Mouse (Mus musculus): ENCODE measurements around the gene Hyal1.
A peak's percentile ranks its signal among the peaks of the same experiment; 100 is the strongest.

Gene Hyal1

GRCm38 (mm10) chr9:107576357-107577107, at the start of gene Hyal1:
TSS of gene Hyal1 (plus strand) at chr9:107576927.
- no peak for DNase-seq (ENCODE audit: low spot score)

DNA sequence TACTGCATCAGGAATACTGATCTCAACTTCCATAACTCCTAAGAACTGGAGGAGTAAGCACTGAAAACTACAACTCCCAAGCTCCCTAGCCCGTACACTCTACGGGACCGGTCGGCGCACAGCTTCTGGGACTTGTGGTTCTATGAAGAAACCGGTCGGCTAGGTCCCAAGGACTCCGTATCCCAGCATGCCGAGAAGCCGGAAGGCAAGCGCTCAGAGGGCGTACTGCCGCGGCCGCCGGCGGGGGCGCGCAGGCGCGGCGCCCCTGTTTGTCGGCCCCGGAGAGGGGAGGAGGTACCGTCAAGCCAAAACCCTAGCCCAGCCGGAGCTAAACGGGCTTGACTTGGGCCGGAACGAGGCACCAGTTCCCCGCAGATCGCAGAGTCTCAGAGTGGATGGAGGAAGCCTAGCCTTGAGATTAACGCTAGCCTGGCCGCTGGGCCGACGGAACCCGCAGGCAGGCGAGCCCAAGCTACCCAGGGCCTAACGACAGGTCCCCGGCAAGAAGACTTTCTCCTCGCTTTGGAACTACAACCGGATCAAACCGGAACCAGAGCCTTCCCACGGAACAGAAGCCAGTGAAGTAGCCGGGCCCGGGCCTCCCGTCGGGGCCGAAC, 42.8 kb upstream of the Hyal1 start, which contains the start of gene Tmem115:
Gene Tmem115, plus strand, starts transcription at position 155 of the 617 bp plus-strand sequence.
- peak; percentile 62 for DNase-seq (ENCODE audit: low spot score)

- no peak for DNase-seq (ENCODE audit: low spot score)
These were observed 42.1 kb upstream of the Hyal1 start for GRCm38 (mm10) chr9:107534408-107535202.

- DNase-seq (ENCODE audit: low spot score), result no peak
These were observed 38.5 kb upstream of the Hyal1 start for GRCm38 (mm10) chr9:107538231-107538630.

GRCm38 (mm10) chr9:107538711-107539110, 38.0 kb upstream of the Hyal1 start:
- DNase-seq (ENCODE audit: low spot score), result no peak

DNA sequence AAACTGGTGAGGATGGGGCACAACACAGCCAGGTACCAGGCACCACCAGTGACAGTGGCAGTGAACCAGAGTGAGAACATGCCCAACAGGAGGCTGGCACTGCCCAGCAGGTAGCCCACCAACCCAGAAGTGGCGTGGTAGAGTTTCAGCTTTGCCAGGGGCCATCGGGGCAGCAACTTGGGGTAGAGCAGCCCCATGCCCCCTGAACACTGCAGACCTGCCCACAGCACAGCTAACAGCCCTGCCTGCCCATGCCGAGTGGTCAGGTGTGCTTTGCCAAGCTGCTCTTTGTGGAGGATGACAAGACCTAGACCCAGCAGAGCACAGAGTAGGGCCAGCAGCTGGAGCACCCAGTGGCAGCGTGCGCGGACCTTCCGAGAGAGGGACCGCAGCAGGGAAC, 36.8 kb upstream of the Hyal1 start:
- no peak for DNase-seq (ENCODE audit: low spot score)

DNA sequence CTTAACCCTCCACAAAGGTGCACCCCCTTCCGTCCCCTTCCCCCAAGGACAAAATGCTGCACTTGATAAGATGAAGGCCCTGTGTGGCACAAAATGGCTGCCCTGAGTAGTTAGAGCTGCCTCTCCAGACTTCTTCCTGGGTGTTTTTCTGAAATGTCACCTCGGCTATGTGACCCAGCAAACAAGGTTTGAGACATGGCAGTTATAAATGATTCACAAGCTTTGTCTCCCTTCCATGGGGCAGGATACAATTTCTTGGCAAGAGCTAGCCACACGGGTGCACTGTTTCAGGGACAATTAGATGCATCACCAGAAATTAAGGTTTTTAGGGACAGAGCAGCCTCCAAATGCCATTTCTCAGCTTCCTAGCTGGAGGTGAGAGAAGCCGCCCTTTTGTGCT, 36.3 kb upstream of the Hyal1 start:
- DNase-seq (ENCODE audit: low spot score), result no peak

- DNase-seq (ENCODE audit: low spot score), result no peak
These were observed 35.7 kb upstream of the Hyal1 start for GRCm38 (mm10) chr9:107541005-107541404.

- DNase-seq (ENCODE audit: low spot score), result peak; percentile 77
These were observed 35.0 kb upstream of the Hyal1 start, which contains the start of the genes Cyb561d2 and Nprl2 for GRCm38 (mm10) chr9:107541474-107542351. TSS of gene Cyb561d2 (minus strand) at chr9:107542193. TSS of gene Nprl2 (plus strand) at chr9:107542226.

DNA sequence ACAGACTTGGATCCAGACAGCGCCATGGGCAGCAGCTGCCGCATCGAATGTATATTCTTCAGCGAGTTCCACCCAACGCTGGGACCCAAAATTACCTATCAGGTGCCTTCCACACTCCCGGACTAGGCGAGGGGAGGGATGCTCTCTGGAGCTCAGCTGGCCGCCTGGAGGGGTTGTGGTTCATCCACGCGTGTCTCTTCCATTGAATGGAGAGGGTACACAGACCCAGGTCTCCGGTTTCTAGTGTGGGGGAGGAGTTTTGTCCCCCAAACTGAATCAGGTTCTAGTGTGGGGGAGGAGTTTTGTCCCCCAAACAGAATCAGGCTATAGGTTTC, 34.4 kb upstream of the Hyal1 start:
- no peak for DNase-seq (ENCODE audit: low spot score)

DNA sequence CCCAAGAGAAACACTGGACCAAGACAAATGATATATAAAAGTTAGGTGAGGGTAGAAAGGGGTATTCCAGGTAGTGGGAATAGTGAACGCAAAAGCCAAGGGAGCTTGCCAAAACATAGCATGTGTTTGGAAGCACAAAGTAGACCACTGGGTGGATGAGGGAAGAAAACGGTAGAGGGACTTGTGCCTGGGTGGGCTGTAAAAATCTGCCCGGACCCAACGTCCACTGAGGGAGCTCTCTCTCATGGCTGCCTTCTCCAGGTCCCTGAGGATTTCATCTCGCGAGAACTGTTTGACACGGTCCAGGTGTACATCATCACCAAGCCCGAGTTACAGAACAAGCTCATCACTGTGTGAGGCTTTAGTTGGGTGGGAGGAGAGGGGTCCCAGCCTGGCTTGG, 34.0 kb upstream of the Hyal1 start:
- no peak for DNase-seq (ENCODE audit: low spot score)

GRCm38 (mm10) chr9:107543299-107543698, 33.4 kb upstream of the Hyal1 start:
- no peak for DNase-seq (ENCODE audit: low spot score)

- DNase-seq (ENCODE audit: low spot score), result no peak
These were observed 32.5 kb upstream of the Hyal1 start for GRCm38 (mm10) chr9:107544196-107544700.

- no peak for DNase-seq (ENCODE audit: low spot score)
These were observed 32.0 kb upstream of the Hyal1 start for GRCm38 (mm10) chr9:107544729-107545128.

DNA sequence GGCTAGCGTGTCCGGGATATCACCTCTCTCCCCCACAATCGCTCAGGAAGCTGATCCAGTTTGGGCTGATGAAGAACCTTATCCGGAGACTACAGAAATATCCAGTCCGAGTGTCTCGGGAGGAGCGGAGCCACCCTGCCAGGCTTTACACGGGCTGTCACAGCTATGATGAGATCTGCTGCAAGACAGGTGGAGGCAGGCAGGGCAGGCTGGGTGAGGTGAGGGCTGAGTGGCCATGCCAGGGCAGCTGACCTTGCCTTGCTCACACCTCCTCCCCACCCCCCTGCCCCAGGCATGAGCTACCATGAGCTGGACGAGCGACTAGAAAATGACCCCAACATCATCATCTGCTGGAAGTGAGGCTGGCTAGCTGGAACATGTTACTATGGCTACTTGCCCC, 31.5 kb upstream of the Hyal1 start:
- DNase-seq (ENCODE audit: low spot score), result no peak

- DNase-seq (ENCODE audit: low spot score), result no peak
These were observed 31.1 kb upstream of the Hyal1 start for GRCm38 (mm10) chr9:107545602-107546001.

DNA sequence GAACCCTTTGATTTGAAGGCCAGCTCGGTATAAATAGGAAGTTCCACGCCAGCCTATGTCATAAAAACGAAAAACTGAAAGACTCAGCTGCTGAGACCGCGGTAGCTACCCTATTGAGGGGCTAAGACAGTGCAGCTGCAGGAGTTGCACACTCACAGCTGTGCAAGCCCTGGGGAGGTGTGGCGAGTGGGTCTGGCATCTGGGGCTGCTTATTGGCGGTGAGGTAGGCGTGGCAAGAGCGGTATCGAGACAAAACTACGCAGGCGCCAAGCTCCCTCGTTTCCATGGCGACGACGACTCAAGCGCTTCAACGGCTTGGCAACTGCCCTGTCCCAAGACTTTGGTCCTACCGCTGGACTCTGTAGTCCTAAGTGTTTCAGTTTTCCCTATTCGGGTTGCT, 29.7 kb upstream of the Hyal1 start, which contains the start of gene Zmynd10:
Gene Zmynd10, plus strand, starts transcription at position 273 of the 400 bp plus-strand sequence.
- DNase-seq (ENCODE audit: low spot score), result no peak

DNA sequence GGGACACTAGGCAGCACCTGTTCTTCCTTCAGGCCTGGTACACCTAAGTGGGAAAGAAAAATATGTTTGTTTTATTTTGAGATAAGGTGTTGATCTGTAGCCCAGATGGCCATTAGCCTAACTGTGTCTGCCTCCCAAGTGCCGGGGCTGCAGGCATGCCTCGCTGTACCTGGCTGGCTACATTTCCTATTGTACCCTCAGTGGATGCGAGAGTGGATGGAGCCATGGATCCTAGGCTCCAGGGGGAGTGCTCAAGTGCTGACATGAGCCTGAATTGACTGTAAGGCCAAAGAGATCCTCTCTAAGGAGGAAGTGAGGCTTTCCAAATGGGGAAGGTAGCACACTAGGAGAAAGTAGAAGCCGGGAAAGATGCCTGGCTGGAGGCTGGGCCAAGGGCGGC, 28.8 kb upstream of the Hyal1 start:
- no peak for DNase-seq (ENCODE audit: low spot score)

DNA sequence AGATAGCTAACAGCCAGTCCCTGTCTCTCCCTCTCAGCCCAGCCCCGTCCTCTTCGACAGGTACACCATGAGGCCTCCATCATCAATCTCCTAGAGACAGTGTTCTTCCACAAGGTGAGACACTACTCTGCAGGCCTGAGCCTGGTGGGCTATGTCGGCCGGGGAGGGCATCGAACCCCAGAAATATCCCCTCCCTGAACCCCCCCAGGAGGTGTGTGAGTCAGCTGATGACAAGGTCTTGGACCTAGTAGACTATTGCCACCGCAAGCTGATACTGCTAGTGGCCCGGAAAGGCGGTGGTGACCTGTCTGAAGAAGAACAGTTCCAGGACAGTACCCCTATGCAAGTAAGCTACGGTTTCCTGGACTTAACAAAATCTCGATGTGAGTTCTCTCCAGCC, 27.9 kb upstream of the Hyal1 start:
- no peak for DNase-seq (ENCODE audit: low spot score)

GRCm38 (mm10) chr9:107549297-107550074, 27.2 kb upstream of the Hyal1 start:
- no peak for DNase-seq (ENCODE audit: low spot score)
